Mouse (Mus musculus): ENCODE measurements around the gene Serpina3a.

DNA sequence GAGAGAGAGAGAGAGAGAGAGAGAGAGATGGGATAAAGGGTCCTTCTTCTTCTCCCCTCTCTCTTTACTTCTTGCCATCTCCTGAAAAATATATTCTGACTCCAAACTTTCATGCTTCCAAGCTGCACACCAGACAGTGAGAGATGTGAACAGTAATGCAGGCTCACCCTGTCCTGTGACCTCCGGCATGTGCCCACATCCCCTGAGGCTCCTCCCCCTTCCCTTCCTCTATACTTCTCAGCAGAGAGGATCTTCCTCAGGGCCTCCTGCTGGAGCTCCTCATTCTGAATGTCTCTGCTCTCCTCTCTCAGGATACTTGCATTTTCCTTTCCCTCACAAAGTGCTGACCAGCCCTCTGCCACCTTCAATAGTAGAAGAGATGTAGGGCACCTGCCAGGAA lies 29.9 kb downstream of the Serpina3a start:
- TF ChIP-seq CTCF (IDR thresholded peaks at IDR 0.05; ENCODE audit: borderline replicate concordance, control insufficient read depth, extremely low read depth, insufficient read depth, low read length, poor library complexity) (no peak), POLR2A (IDR thresholded peaks at IDR 0.05; ENCODE audit: control insufficient read depth, extremely low read depth, insufficient read depth, low read length, poor library complexity) (no peak)
